Mouse (Mus musculus): ENCODE measurements at regions not wholly inside any gene's neighbourhood (a gene's known extent, or its start where the extent isn't known, plus 50 kb on each side); places are given as distances from the start of the nearest gene placed in this dataset.

- DNase-seq (ENCODE audit: low spot score in 2 of 2), result no peak
These were observed 138.7 kb upstream of the Plcz1 start for GRCm38 (mm10) chr6:140179999-140180398.

- no peak for DNase-seq (ENCODE audit: low spot score in 2 of 2)
These were observed 137.4 kb upstream of the Plcz1 start for GRCm38 (mm10) chr6:140178425-140179193.

- DNase-seq (ENCODE audit: low spot score in 2 of 2), result no peak
These were observed 131.5 kb upstream of the Plcz1 start for GRCm38 (mm10) chr6:140172716-140173115.

- no peak for DNase-seq (ENCODE audit: low spot score in 2 of 2)
These were observed 128.6 kb upstream of the Plcz1 start for GRCm38 (mm10) chr6:140169836-140170235.

- no peak for DNase-seq (ENCODE audit: low spot score in 2 of 2)
These were observed 125.9 kb upstream of the Plcz1 start for GRCm38 (mm10) chr6:140167182-140167581.

GRCm38 (mm10) chr6:140162729-140163128 is 121.5 kb upstream of the Plcz1 start:
- no peak for DNase-seq (ENCODE audit: low spot score in 2 of 2)

GRCm38 (mm10) chr6:140161482-140161881 is 120.2 kb upstream of the Plcz1 start:
- DNase-seq (ENCODE audit: low spot score in 2 of 2), result no peak

- DNase-seq (ENCODE audit: low spot score in 2 of 2), result no peak
These were observed 119.7 kb upstream of the Plcz1 start for GRCm38 (mm10) chr6:140160946-140161345.

- no peak for DNase-seq (ENCODE audit: low spot score in 2 of 2)
These were observed 117.7 kb upstream of the Plcz1 start for GRCm38 (mm10) chr6:140158986-140159385.

- DNase-seq (ENCODE audit: low spot score in 2 of 2), result no peak
These were observed 116.1 kb upstream of the Plcz1 start for GRCm38 (mm10) chr6:140157375-140157774.

- peak in 1 of 2 experiments; percentile 34 for DNase-seq (ENCODE audit: low spot score in 2 of 2)
These were observed 111.3 kb upstream of the Plcz1 start for GRCm38 (mm10) chr6:140152418-140153176.

- DNase-seq (ENCODE audit: low spot score in 2 of 2), result no peak
These were observed 107.5 kb upstream of the Plcz1 start for GRCm38 (mm10) chr6:140148628-140149245.

- DNase-seq (ENCODE audit: low spot score in 2 of 2), result no peak
These were observed 106.9 kb upstream of the Plcz1 start for GRCm38 (mm10) chr6:140148138-140148537.

- no peak for DNase-seq (ENCODE audit: low spot score in 2 of 2)
These were observed 106.5 kb upstream of the Plcz1 start for GRCm38 (mm10) chr6:140147711-140148110.

GRCm38 (mm10) chr6:140133734-140134133 is 92.5 kb upstream of the Plcz1 start:
- no peak for DNase-seq (ENCODE audit: low spot score in 2 of 2)

- DNase-seq (ENCODE audit: low spot score in 2 of 2), result no peak
These were observed 85.4 kb upstream of the Plcz1 start for GRCm38 (mm10) chr6:140126645-140127044.

GRCm38 (mm10) chr6:140114024-140114423 is 72.8 kb upstream of the Plcz1 start:
- peak in 1 of 2 experiments; percentile 10 for DNase-seq (ENCODE audit: low spot score in 2 of 2)

GRCm38 (mm10) chr6:140112054-140112453 is 70.8 kb upstream of the Plcz1 start:
- DNase-seq (ENCODE audit: low spot score in 2 of 2), result no peak

- DNase-seq (ENCODE audit: low spot score in 2 of 2), result no peak
These were observed 66.8 kb upstream of the Plcz1 start for GRCm38 (mm10) chr6:140108083-140108482.

GRCm38 (mm10) chr6:140107628-140108027 is 66.4 kb upstream of the Plcz1 start:
- no peak for DNase-seq (ENCODE audit: low spot score in 2 of 2)

GRCm38 (mm10) chr6:140106141-140106540 is 64.9 kb upstream of the Plcz1 start:
- DNase-seq (ENCODE audit: low spot score in 2 of 2), result no peak

GRCm38 (mm10) chr6:140102043-140102442 is 60.8 kb upstream of the Plcz1 start:
- no peak for DNase-seq (ENCODE audit: low spot score in 2 of 2)

All from left cerebral cortex, adult 8-10 months (tissue).